Mouse (Mus musculus) left cerebral cortex, postnatal 25 days (tissue): ENCODE results near the gene Arid5b. TPM values are rescaled to one million over a fixed set of nuclear protein-coding genes. Genes with fewer than 3 reads are reported as not detected.
A peak's percentile ranks its signal among the peaks of the same experiment; 100 is the strongest.

Experiments used
- DNase-seq, 2 experiments: peaks; one replicate each; pipeline ENCODE4 v3.0.0; 2022; ENCODE audit warnings: low spot score in 2 of 2, mixed read lengths in 1 of 2
- intact Hi-C: fragments of 180-260 bp; cut with DNase I; formaldehyde crosslinking; loops from one replicate; pipeline ENCODE4 v1.15.1; 2025
- total RNA-seq, 2 experiments: library from RNA; stranded (reverse); gene quantifications; 2 replicates each; pipeline ENCODE4 v1.2.3; 2021

Arid5b gene
- total RNA-seq, 2 experiments from 2014 or later: 27.8 to 29.7 TPM

GRCm38 (mm10) chr10:68127604-68128256 lies 150.8 kb downstream of the Arid5b start:
- intact Hi-C loops: no loop called here
- DNase-seq: no peak

GRCm38 (mm10) chr10:68127104-68127503 lies 151.4 kb downstream of the Arid5b start:
- DNase-seq: no peak
- intact Hi-C loops: no loop called here

- intact Hi-C loops: no loop called here
- no peak for DNase-seq
Measured at GRCm38 (mm10) chr10:68126551-68126950, 152.0 kb downstream of the Arid5b start.

- no peak for DNase-seq
- intact Hi-C loops: no loop called here
Measured at GRCm38 (mm10) chr10:68125919-68126550, 152.5 kb downstream of the Arid5b start.

- intact Hi-C loops: no loop called here
- no peak for DNase-seq
Measured at GRCm38 (mm10) chr10:68124985-68125384, 153.6 kb downstream of the Arid5b start.

GRCm38 (mm10) chr10:68123446-68123845 lies 155.1 kb downstream of the Arid5b start:
- intact Hi-C loops: no loop called here

GRCm38 (mm10) chr10:68121960-68122359 lies 156.6 kb downstream of the Arid5b start:
- no peak for DNase-seq
- intact Hi-C loops: no loop called here

More at GRCm38 (mm10) chr10:68123446-68123845, 155.1 kb downstream of the Arid5b start:
- DNase-seq: no peak

- DNase-seq: no peak
- intact Hi-C loops: no loop called here
Measured at GRCm38 (mm10) chr10:68121251-68121650, 157.3 kb downstream of the Arid5b start.

GRCm38 (mm10) chr10:68120011-68120410 lies 158.5 kb downstream of the Arid5b start:
- no peak for DNase-seq
- intact Hi-C loops: no loop called here

GRCm38 (mm10) chr10:68119285-68119684 lies 159.3 kb downstream of the Arid5b start:
- DNase-seq: no peak
- intact Hi-C loops: no loop called here

- DNase-seq: no peak
- intact Hi-C loops: no loop called here
Measured at GRCm38 (mm10) chr10:68114955-68115354, 163.6 kb downstream of the Arid5b start.

- DNase-seq: no peak
- intact Hi-C loops: no loop called here
Measured at GRCm38 (mm10) chr10:68113645-68114044, 164.9 kb downstream of the Arid5b start.

GRCm38 (mm10) chr10:68112983-68113382 lies 165.6 kb downstream of the Arid5b start:
- intact Hi-C loops: no loop called here
- no peak for DNase-seq

- intact Hi-C loops: no loop called here
- no peak for DNase-seq
Measured at GRCm38 (mm10) chr10:68110607-68111006, 167.9 kb downstream of the Arid5b start.

GRCm38 (mm10) chr10:68110182-68110581 lies 168.4 kb downstream of the Arid5b start:
- peak in 1 of 2 experiments; percentile 74 for DNase-seq
- intact Hi-C loops: no loop called here

GRCm38 (mm10) chr10:68109651-68110050 lies 168.9 kb downstream of the Arid5b start:
- no peak for DNase-seq
- intact Hi-C loops: no loop called here

- intact Hi-C loops: no loop called here
- DNase-seq: no peak
Measured at GRCm38 (mm10) chr10:68107716-68108115, 170.8 kb downstream of the Arid5b start.

GRCm38 (mm10) chr10:68106351-68106950 lies 172.1 kb downstream of the Arid5b start:
- intact Hi-C loops: no loop called here
- no peak for DNase-seq

- DNase-seq: no peak
- intact Hi-C loops: loop anchor here (5.0 kb wide), 1 partner anchor 32 kb away; no protein-coding TSS in a partner anchor
Measured at GRCm38 (mm10) chr10:68104881-68105781, 173.4 kb downstream of the Arid5b start.

- DNase-seq: peak in 1 of 2 experiments; percentile 33
- intact Hi-C loops: loop anchor here (5.0 kb wide), 1 partner anchor 33 kb away; no protein-coding TSS in a partner anchor
Measured at GRCm38 (mm10) chr10:68104481-68104880, 174.1 kb downstream of the Arid5b start.
